Mouse (Mus musculus): ENCODE data around the gene Smgc.
"Not testable (repeated sequence)": the region's sequence is repeated elsewhere in the genome, so short reads cannot be mapped to it uniquely, and the experiment has no call there.

Smgc gene

GRCm38 (mm10) chr15:91837965-91838364 is at the start of gene Smgc:
Gene Smgc, plus strand, starts transcription at chr15:91838265.
- no peak for DNase-seq (ENCODE audit: low read depth, low spot score)

- DNase-seq (ENCODE audit: low read depth, low spot score): no peak
Observed at GRCm38 (mm10) chr15:91788338-91788737, 49.7 kb upstream of the Smgc start.

- no peak for DNase-seq (ENCODE audit: low read depth, low spot score)
Observed at GRCm38 (mm10) chr15:91806463-91806862, 31.6 kb upstream of the Smgc start.

- no peak for DNase-seq (ENCODE audit: low read depth, low spot score)
Observed at GRCm38 (mm10) chr15:91835319-91835718, 2.7 kb upstream of the Smgc start.

GRCm38 (mm10) chr15:91864130-91864529 is 26.1 kb downstream of the Smgc start:
- not testable (repeated sequence) for DNase-seq (ENCODE audit: low read depth, low spot score)

GRCm38 (mm10) chr15:91900245-91900644 is 62.2 kb downstream of the Smgc start:
- DNase-seq (ENCODE audit: low read depth, low spot score): peak; percentile 4

GRCm38 (mm10) chr15:91907046-91907445 is 69.0 kb downstream of the Smgc start:
- not testable (repeated sequence) for DNase-seq (ENCODE audit: low read depth, low spot score)
